Mouse (Mus musculus): ENCODE data around the gene Zfp324. TPM values are rescaled to one million over a fixed set of nuclear protein-coding genes. Genes with fewer than 3 reads are reported as not detected.

The Zfp324 gene
- polyA plus RNA-seq (2014; fragmentation: Illumina TruSeq; extraction: RNeasy Lipid Tissue Mini Kit (QIAGEN cat#74804); ENCODE audit: low read depth, low replicate concordance): 2.2 TPM

DNA sequence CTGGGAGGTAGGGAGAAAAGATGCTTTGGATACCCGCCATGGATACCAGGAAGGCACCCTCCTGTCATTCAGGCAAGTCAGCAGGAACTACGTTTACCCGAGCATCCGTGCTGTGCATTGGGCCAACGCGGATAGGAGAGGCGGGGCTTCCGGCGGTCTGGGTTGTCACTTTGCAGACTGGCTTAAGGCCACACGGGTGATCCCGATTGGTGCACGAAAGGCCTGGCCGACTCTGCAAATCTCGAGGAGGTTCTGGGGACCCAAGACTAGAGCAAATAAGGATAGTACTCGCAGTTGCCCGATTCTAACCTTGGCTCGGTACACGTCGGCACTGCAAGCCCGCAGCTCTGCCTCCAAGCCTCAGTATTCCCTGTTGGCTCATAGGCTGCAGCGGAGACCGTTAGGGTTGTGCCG, at the start of gene Zfp324:
TSS of gene Zfp324 (plus strand) at position 161 of the 414 bp plus-strand sequence.

GRCm38 (mm10) chr7:12921705-12922465, 43.8 kb upstream of the Zfp324 start, which contains the start of gene Rps5:
Gene Rps5, plus strand, starts transcription at chr7:12922290.

DNA sequence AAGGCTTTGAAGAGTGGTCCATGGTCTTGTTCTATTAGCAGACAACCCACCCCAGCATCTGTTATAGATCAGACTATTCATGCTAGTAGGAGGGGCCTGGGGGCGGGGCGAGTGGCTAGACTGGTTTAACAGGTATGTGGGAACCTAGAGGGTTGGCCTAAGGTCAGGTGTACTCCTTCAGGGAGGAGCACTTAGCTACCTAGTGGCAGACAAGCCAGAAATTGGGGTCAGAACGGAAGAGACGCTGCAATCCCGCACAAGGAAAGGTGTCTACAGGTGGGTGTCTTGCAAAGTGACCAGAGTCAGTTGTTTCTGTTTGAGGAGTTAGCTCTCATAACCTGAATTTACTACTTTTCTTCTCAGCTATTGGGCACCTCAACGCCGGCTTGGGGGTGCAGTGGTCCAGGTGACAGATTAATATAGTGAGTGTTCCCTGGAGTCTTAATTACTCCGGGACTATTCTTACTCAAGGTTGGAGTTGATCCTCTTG, 38.4 kb upstream of the Zfp324 start, which contains the start of gene Rnf225:
TSS of gene Rnf225 (plus strand) at position 226 of the 490 bp plus-strand sequence.

GRCm38 (mm10) chr7:12977682-12978389, 12.2 kb downstream of the Zfp324 start, which contains the start of gene Zfp446:
Gene Zfp446, plus strand, starts transcription at chr7:12977848.

DNA sequence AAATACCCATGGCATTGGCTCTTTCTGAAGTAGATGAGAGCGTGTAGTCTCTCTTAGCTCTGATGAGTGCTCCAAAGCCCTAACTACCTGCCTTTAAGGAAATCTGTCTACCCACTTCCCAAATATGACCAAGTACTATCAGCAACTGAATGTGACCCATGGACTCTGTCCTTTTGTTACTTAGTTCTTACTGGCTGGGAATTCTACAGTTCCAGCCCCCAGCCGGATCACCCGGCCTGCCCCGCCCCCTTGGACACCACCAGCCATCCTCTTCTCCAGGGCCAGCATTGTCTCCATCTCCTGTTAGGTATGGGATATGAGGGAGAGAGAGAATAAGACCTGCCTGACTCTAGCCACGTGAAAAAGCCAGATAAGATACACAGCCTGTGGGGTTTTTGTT, 32.4 kb downstream of the Zfp324 start, which contains the start of gene Slc27a5:
TSS of gene Slc27a5 (minus strand) at position 140 of the 400 bp plus-strand sequence.

GRCm38 (mm10) chr7:12998851-12999250, 33.2 kb downstream of the Zfp324 start, which contains the start of gene Trim28:
Gene Trim28, plus strand, starts transcription at chr7:12999114.

GRCm38 (mm10) chr7:13010005-13010908, 44.6 kb downstream of the Zfp324 start, which contains the start of gene Zbtb45:
Gene Zbtb45, minus strand, starts transcription at chr7:13010034.

Other genes starting within 250 kb of the Zfp324 start
- gene Vmn2r56, start 230.8 kb upstream of the Zfp324 start, polyA plus RNA-seq (2014; fragmentation: Illumina TruSeq; extraction: RNeasy Lipid Tissue Mini Kit (QIAGEN cat#74804); ENCODE audit: low read depth, low replicate concordance): not detected
- gene Zscan18, start 162.2 kb upstream of the Zfp324 start, polyA plus RNA-seq (2014; fragmentation: Illumina TruSeq; extraction: RNeasy Lipid Tissue Mini Kit (QIAGEN cat#74804); ENCODE audit: low read depth, low replicate concordance): 0.85 TPM
- gene Zfp329, start 147.0 kb upstream of the Zfp324 start, polyA plus RNA-seq (2014; fragmentation: Illumina TruSeq; extraction: RNeasy Lipid Tissue Mini Kit (QIAGEN cat#74804); ENCODE audit: low read depth, low replicate concordance): 30.5 TPM
- gene Zfp110, start 131.1 kb upstream of the Zfp324 start, polyA plus RNA-seq (2014; fragmentation: Illumina TruSeq; extraction: RNeasy Lipid Tissue Mini Kit (QIAGEN cat#74804); ENCODE audit: low read depth, low replicate concordance): 39.9 TPM
- gene Zfp128, start 84.7 kb upstream of the Zfp324 start, polyA plus RNA-seq (2014; fragmentation: Illumina TruSeq; extraction: RNeasy Lipid Tissue Mini Kit (QIAGEN cat#74804); ENCODE audit: low read depth, low replicate concordance): 3.1 TPM
- gene Zscan22, start 68.0 kb upstream of the Zfp324 start, polyA plus RNA-seq (2014; fragmentation: Illumina TruSeq; extraction: RNeasy Lipid Tissue Mini Kit (QIAGEN cat#74804); ENCODE audit: low read depth, low replicate concordance): 4.5 TPM
- gene Rps5, start 43.5 kb upstream of the Zfp324 start, polyA plus RNA-seq (2014; fragmentation: Illumina TruSeq; extraction: RNeasy Lipid Tissue Mini Kit (QIAGEN cat#74804); ENCODE audit: low read depth, low replicate concordance): 29.4 TPM
- gene Rnf225, start 38.4 kb upstream of the Zfp324 start, polyA plus RNA-seq (2014; fragmentation: Illumina TruSeq; extraction: RNeasy Lipid Tissue Mini Kit (QIAGEN cat#74804); ENCODE audit: low read depth, low replicate concordance): 0.35 TPM
- 2.7 TPM for gene Zfp446, start 12.0 kb downstream of the Zfp324 start, polyA plus RNA-seq (2014; fragmentation: Illumina TruSeq; extraction: RNeasy Lipid Tissue Mini Kit (QIAGEN cat#74804); ENCODE audit: low read depth, low replicate concordance)
- gene Slc27a5, start 32.4 kb downstream of the Zfp324 start, polyA plus RNA-seq (2014; fragmentation: Illumina TruSeq; extraction: RNeasy Lipid Tissue Mini Kit (QIAGEN cat#74804); ENCODE audit: low read depth, low replicate concordance): not detected
- gene Trim28, start 33.3 kb downstream of the Zfp324 start, polyA plus RNA-seq (2014; fragmentation: Illumina TruSeq; extraction: RNeasy Lipid Tissue Mini Kit (QIAGEN cat#74804); ENCODE audit: low read depth, low replicate concordance): 16.1 TPM
- gene Zbtb45, start 44.2 kb downstream of the Zfp324 start, polyA plus RNA-seq (2014; fragmentation: Illumina TruSeq; extraction: RNeasy Lipid Tissue Mini Kit (QIAGEN cat#74804); ENCODE audit: low read depth, low replicate concordance): 0.54 TPM
- 95.3 TPM for gene Chmp2a, start 69.0 kb downstream of the Zfp324 start, polyA plus RNA-seq (2014; fragmentation: Illumina TruSeq; extraction: RNeasy Lipid Tissue Mini Kit (QIAGEN cat#74804); ENCODE audit: low read depth, low replicate concordance)
- 41.1 TPM for gene Ube2m, start 72.4 kb downstream of the Zfp324 start, polyA plus RNA-seq (2014; fragmentation: Illumina TruSeq; extraction: RNeasy Lipid Tissue Mini Kit (QIAGEN cat#74804); ENCODE audit: low read depth, low replicate concordance)
- gene Mzf1, start 88.9 kb downstream of the Zfp324 start, polyA plus RNA-seq (2014; fragmentation: Illumina TruSeq; extraction: RNeasy Lipid Tissue Mini Kit (QIAGEN cat#74804); ENCODE audit: low read depth, low replicate concordance): 0.79 TPM
- gene Vmn1r85, start 129.3 kb downstream of the Zfp324 start, polyA plus RNA-seq (2014; fragmentation: Illumina TruSeq; extraction: RNeasy Lipid Tissue Mini Kit (QIAGEN cat#74804); ENCODE audit: low read depth, low replicate concordance): not detected
- gene Vmn1r86, start 154.1 kb downstream of the Zfp324 start, polyA plus RNA-seq (2014; fragmentation: Illumina TruSeq; extraction: RNeasy Lipid Tissue Mini Kit (QIAGEN cat#74804); ENCODE audit: low read depth, low replicate concordance): not detected
- not detected for gene Vmn1r87, start 174.3 kb downstream of the Zfp324 start, polyA plus RNA-seq (2014; fragmentation: Illumina TruSeq; extraction: RNeasy Lipid Tissue Mini Kit (QIAGEN cat#74804); ENCODE audit: low read depth, low replicate concordance)
- not detected for gene Vmn1r88, start 193.7 kb downstream of the Zfp324 start, polyA plus RNA-seq (2014; fragmentation: Illumina TruSeq; extraction: RNeasy Lipid Tissue Mini Kit (QIAGEN cat#74804); ENCODE audit: low read depth, low replicate concordance)
- not detected for gene Vmn1r89, start 247.2 kb downstream of the Zfp324 start, polyA plus RNA-seq (2014; fragmentation: Illumina TruSeq; extraction: RNeasy Lipid Tissue Mini Kit (QIAGEN cat#74804); ENCODE audit: low read depth, low replicate concordance)